Mouse (Mus musculus) kidney, adult 2 months (tissue): ENCODE data around the gene Cope. TPM values are rescaled to one million over a fixed set of nuclear protein-coding genes. Genes with fewer than 3 reads are reported as not detected.

Source experiments
- DNase-seq: peaks from one replicate; pipeline ENCODE4 v3.0.0; 2021
- H3K27ac ChIP-seq: fragments of 200-500 bp; 2 replicates; pipeline ENCODE4 v1.5.1; 2012; ENCODE audit warnings: low read depth, low read length, control low read depth, inconsistent platforms; ENCODE audit not compliant: insufficient read depth
- H3K27me3 ChIP-seq: fragments of 200-500 bp; replicated peaks from 2 replicates; pipeline ENCODE4 v1.6.1; 2012; ENCODE audit warnings: mild to moderate bottlenecking, moderate library complexity, low read length, inconsistent platforms; ENCODE audit not compliant: control insufficient read depth, insufficient read depth
- H3K36me3 ChIP-seq: fragments of 200-500 bp; 2 replicates; pipeline ENCODE4 v1.6.1; 2012; ENCODE audit warnings: mild to moderate bottlenecking, moderate library complexity, low read length, inconsistent platforms; ENCODE audit not compliant: control insufficient read depth, insufficient read depth
- H3K4me1 ChIP-seq: fragments of 200-500 bp; 2 replicates; pipeline ENCODE4 v1.6.1; 2011; ENCODE audit warnings: low read length; ENCODE audit not compliant: control insufficient read depth, insufficient read depth
- H3K4me3 ChIP-seq: fragments of 200-500 bp; 2 replicates; pipeline ENCODE4 v1.5.1; 2011; ENCODE audit warnings: mild to moderate bottlenecking, low read depth, low read length, control low read depth; ENCODE audit not compliant: insufficient read depth
- CTCF ChIP-seq: fragments of 200-500 bp; conservative IDR thresholded peaks from 2 replicates; pipeline ENCODE4 v1.5.1; 2011; ENCODE audit warnings: low read depth, mild to moderate bottlenecking, control low read depth, low read length, moderate library complexity, mixed read lengths; ENCODE audit not compliant: insufficient read depth, insufficient read length
- POLR2A ChIP-seq: fragments of 200-500 bp; IDR thresholded peaks from one replicate; pipeline ENCODE4 v1.6.1; 2011; ENCODE audit warnings: low read depth, low read length, control low read depth
- WGBS: fragments of 180-500 bp; shearing (Covaris S2); methylation state at CpG from one replicate; pipeline ENCODE4 v1.1.7; 2018; 5-methylcytosine and 5-hydroxymethylcytosine counted together
- polyA plus RNA-seq: library from polyadenylated mRNA; depleted of rRNA; stranded (reverse); fragments of >200 nt; gene quantifications from 2 replicates; pipeline ENCODE4 v1.2.3, GENCODE M21; 2012

Cope gene
- polyA plus RNA-seq, 1 experiment, result 277 TPM

DNA sequence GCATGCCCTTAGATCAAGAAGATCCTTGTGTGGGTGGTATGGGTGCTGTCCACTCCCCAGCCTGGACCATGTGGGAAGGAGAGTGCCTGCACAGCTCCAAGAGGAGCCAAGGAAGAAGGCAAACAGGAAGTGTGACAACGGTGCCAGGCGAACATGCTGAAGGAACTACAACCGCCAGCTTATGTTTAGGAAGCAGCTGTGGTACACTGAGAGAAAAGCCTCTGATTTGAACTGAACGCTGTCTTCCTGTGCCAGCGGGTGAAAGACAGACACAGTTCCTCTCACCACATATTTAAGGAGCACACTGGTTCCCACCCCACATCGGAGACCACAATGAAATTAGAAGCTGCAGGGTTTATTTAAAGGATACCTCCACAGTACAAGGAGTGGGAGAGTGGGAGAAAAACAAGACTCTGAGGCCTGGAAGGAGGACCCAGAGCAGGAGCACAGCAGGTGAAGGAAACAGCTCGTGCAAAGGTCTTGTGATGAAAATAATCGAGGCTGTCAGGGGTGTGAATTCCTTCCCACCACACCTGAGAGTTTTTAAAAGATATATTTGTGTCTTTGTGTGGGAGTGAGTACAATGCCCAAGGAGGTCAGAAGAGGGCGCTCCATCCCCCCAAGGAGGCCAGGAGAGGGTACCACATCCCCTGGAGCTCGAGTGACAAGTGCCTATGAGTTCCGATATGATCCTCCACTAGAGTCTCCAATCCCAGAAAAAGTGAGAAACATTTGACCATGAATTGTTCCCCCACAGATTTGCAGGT is 33.3 kb upstream of the Cope start:
- 46% methylated on average over 11 of the region's 11 CpGs for WGBS

DNA sequence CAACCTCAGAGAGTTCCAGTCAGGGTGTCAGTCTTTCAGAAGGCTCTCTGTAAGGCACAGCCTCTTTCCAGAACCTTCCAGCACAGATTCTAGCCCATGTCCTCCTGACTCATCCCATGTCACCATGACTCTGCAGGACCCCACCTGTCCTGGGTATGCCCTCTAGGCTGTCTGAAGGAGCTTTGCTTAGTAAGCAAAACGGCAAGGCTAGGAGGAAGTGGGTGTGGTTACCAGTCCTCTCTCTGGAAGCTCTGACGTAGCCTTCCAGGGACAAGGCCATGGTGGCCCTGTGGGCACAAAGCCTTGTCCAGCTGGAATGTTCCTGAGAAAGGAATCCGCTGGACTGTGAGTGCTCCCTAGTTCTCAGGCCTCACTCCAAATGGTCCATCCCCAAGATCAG is 29.4 kb upstream of the Cope start:
- peaks cover 9% of the 10 kb centered on the region; the same call in 1 of the 2 replicates for H3K4me1 ChIP-seq
- H3K36me3 ChIP-seq, result no peaks in the 10 kb centered on the region
- 26% methylated on average over 3 of the region's 3 CpGs for WGBS
- DNase-seq, result peak; percentile 55
- TF ChIP-seq POLR2A (no peak), CTCF (no peak)
- H3K27ac ChIP-seq, result peak overlapping the region; percentile 24; the same call in 1 of the 2 replicates
- H3K27me3 ChIP-seq, result no peaks in the 10 kb centered on the region
- no peak overlapping the region for H3K4me3 ChIP-seq

More for the DNA sequence above, 33.3 kb upstream of the Cope start:
- TF ChIP-seq CTCF (peak; percentile 45), POLR2A (no peak)
- Histone ChIP-seq H3K4me1 (peaks cover 9% of the 10 kb centered on the region; the same call in 1 of the 2 replicates), H3K4me3 (no peak overlapping the region), H3K27ac (no peak overlapping the region), H3K27me3 (no peaks in the 10 kb centered on the region), H3K36me3 (no peaks in the 10 kb centered on the region)
- no peak for DNase-seq

- H3K4me3 ChIP-seq, result no peak overlapping the region
- H3K36me3 ChIP-seq, result no peaks in the 10 kb centered on the region
- H3K27me3 ChIP-seq, result no peaks in the 10 kb centered on the region
- TF ChIP-seq CTCF, result no peak
- no peak for TF ChIP-seq POLR2A
- H3K27ac ChIP-seq, result no peak overlapping the region
- no peak for DNase-seq
- peaks cover 9% of the 10 kb centered on the region; the same call in 1 of the 2 replicates for H3K4me1 ChIP-seq
Observed at GRCm38 (mm10) chr8:70274350-70274749, 28.0 kb upstream of the Cope start.

DNA sequence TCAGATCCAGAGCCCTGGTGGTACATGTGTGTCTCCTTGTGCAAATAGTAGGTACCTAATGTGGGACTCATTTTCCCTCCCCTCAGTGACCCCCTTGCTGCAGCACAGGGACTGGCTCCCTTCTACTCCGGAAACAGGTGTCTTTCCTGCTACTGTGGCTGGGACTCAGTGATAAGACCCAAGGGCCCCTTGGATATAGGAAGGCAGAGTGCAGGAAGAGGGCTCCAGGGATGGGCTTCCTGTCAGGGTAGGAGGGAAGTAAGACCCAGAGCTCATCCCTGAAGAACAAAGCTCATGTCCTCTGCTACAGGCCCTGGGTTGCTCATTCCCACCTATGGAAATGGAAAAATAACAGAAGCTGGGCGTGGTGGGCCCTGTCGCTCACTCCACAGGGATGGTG is 25.8 kb upstream of the Cope start:
- peak; percentile 63 for DNase-seq
- Histone ChIP-seq H3K4me1 (peaks cover 9% of the 10 kb centered on the region; the same call in 1 of the 2 replicates), H3K36me3 (no peaks in the 10 kb centered on the region), H3K27me3 (no peaks in the 10 kb centered on the region), H3K4me3 (no peak overlapping the region), H3K27ac (no peak overlapping the region)
- TF ChIP-seq POLR2A (no peak), CTCF (no peak)
- 78% methylated on average over 3 of the region's 3 CpGs for WGBS

DNA sequence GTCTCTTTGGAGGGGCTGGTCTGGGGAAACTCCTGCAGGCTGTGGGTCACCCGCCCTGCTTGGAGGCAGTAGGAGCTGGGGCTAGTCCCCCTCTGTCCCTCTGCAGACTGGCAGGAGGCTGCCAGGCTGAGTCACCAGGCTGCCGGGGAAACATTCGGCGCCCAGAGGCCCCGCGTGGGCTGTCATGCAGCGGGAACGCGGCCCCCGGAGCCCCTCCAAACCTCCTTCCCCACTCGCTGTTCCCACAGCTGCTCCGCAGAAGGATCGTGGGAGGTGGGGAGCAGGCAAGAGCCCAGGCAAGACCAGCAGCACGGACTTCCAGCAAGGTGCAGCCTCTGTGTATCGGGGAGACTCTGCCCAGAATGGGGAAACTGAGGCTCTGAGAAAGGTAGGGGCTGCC is 24.1 kb upstream of the Cope start:
- 49% methylated on average over 15 of the region's 15 CpGs for WGBS
- H3K4me3 ChIP-seq, result no peak overlapping the region
- peaks cover 7% of the 10 kb centered on the region for H3K4me1 ChIP-seq
- H3K27ac ChIP-seq, result no peak overlapping the region
- H3K27me3 ChIP-seq, result no peaks in the 10 kb centered on the region
- no peak for TF ChIP-seq POLR2A
- TF ChIP-seq CTCF, result no peak
- no peak for DNase-seq
- H3K36me3 ChIP-seq, result no peaks in the 10 kb centered on the region

DNA sequence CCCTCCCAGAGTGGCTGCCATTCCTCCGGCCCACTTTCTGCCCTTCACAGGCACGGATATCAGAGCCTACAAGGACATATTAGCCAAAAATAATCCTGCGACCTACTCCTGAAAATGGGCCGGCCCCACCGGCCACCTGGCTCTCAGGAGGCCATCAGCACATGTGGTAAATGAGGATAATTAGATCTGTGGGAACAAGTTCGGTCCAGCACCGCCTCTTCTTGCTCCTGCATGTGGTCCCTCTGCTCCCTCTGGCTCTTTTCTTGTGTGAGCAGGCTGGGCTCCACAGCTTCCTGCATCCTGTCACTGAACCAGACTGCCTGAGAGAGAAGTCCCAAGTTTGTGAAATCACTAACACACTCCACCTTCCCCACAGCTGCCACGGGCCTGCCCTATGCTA is 23.1 kb upstream of the Cope start:
- no peak overlapping the region for H3K27ac ChIP-seq
- H3K36me3 ChIP-seq, result no peaks in the 10 kb centered on the region
- peaks cover 4% of the 10 kb centered on the region; the same call in 1 of the 2 replicates for H3K4me1 ChIP-seq
- H3K27me3 ChIP-seq, result no peaks in the 10 kb centered on the region
- no peak for DNase-seq
- H3K4me3 ChIP-seq, result no peak overlapping the region
- TF ChIP-seq POLR2A (no peak), CTCF (no peak)
- 63% methylated on average over 8 of the region's 8 CpGs for WGBS

- Histone ChIP-seq H3K27ac (no peak overlapping the region), H3K36me3 (no peaks in the 10 kb centered on the region), H3K27me3 (no peaks in the 10 kb centered on the region), H3K4me1 (peaks cover 4% of the 10 kb centered on the region; the same call in 1 of the 2 replicates), H3K4me3 (no peak overlapping the region)
- WGBS, result 50% methylated on average over 3 of the region's 3 CpGs
- no peak for DNase-seq
- TF ChIP-seq POLR2A, result no peak
- TF ChIP-seq CTCF, result no peak
Observed at GRCm38 (mm10) chr8:70281001-70281400, 21.3 kb upstream of the Cope start.
